17 mouse cellular contexts compared by ENCODE assay signal in genomic region chr1:74380484-74380883, GRCm38 (mm10). TPM values are rescaled to one million over a fixed set of nuclear protein-coding genes. Genes with fewer than 3 reads are reported as not detected.
"Had no signal": no experiment of that assay in that cellular context is flagged by ENCODE, and none has a peak within 500 bp of the region (broad histone marks: within the 10 kb centered on the region; RNA-seq: fewer than 3 reads in every experiment).

No protein-coding gene starts in this region.

- H3K4me3 ChIP-seq: neural tube, embryonic 15.5 days; stomach, embryonic 15.5 days had no signal

- H3K9ac ChIP-seq: neural tube, embryonic 15.5 days; stomach, embryonic 15.5 days had no signal

- H3K4me1 ChIP-seq: neural tube, embryonic 15.5 days had no signal

- H3K9me3 ChIP-seq: neural tube, embryonic 15.5 days; stomach, embryonic 15.5 days had no signal

- DNase-seq: retina, postnatal 1 day; right cerebral cortex, adult 18-20 months; right cerebral cortex, postnatal 14 days; right cerebral cortex, postnatal 25 days; right cerebral cortex, postnatal 4 days; spleen, adult 18-20 months; thymus, adult 18-20 months; thymus, adult 2 months; thymus, postnatal 14 days; thymus, postnatal 25 days; thymus, postnatal 36 days; thymus, postnatal 4 days had no signal

- H3K27ac ChIP-seq: neural tube, embryonic 15.5 days; stomach, embryonic 15.5 days; stomach, postnatal 0 days had no signal

- H3K27me3 ChIP-seq: neural tube, embryonic 15.5 days; stomach, embryonic 15.5 days had no signal

- H3K36me3 ChIP-seq: neural tube, embryonic 15.5 days; stomach, embryonic 15.5 days had no signal

- H3K4me2 ChIP-seq: neural tube, embryonic 15.5 days; stomach, embryonic 15.5 days had no signal

RNA-seq across cellular contexts. Expression of gene Catip, which starts 18.6 kb away (rescaled TPM):
- total RNA-seq: neutrophil, adult 5-6 weeks had no signal

RNA-seq across cellular contexts. Expression of gene Vil1, which starts 28.7 kb away (rescaled TPM):
- total RNA-seq: neutrophil, adult 5-6 weeks had no signal
- polyA plus RNA-seq: spleen, adult 2 months had no signal
